Mouse (Mus musculus) neural tube, embryonic 11.5 days (tissue): ENCODE measurements at regions not wholly inside any gene's neighbourhood (a gene's known extent, or its start where the extent isn't known, plus 50 kb on each side); places are given as distances from the start of the nearest gene placed in this dataset.

Experiments used
- ATAC-seq: fragments of 200-750 bp; cut with Nextera tagmentation; 2 replicates; pipeline ENCODE4 v1.8.0; 2017; ENCODE audit warnings: moderate number of reproducible peaks, mild to moderate bottlenecking, moderate TSS enrichment, moderate library complexity; ENCODE audit not compliant: insufficient read depth, low FRiP score, low TSS enrichment
- DNase-seq: peaks from one replicate; pipeline ENCODE4 v3.0.0-alpha.2; 2015; ENCODE audit warnings: low spot score
- H3K27ac ChIP-seq: fragments of 300-500 bp; sonication (generic); 2 replicates; pipeline ENCODE4 v1.5.1; 2014; ENCODE audit warnings: low read depth, mild to moderate bottlenecking, low read length
- H3K27me3 ChIP-seq: fragments of 300-500 bp; sonication (generic); 2 replicates; pipeline ENCODE4 v1.6.1; 2014; ENCODE audit warnings: mild to moderate bottlenecking, low read length, mixed read lengths; ENCODE audit not compliant: control insufficient read depth, insufficient read depth
- H3K36me3 ChIP-seq: fragments of 300-500 bp; sonication (generic); 2 replicates; pipeline ENCODE4 v1.6.1; 2014; ENCODE audit warnings: mild to moderate bottlenecking, low read length, moderate library complexity, mixed read lengths; ENCODE audit not compliant: control insufficient read depth, insufficient read depth
- H3K4me1 ChIP-seq: fragments of 300-500 bp; sonication (generic); 2 replicates; pipeline ENCODE4 v1.6.1; 2014; ENCODE audit warnings: low read length, mixed read lengths; ENCODE audit not compliant: control insufficient read depth, insufficient read depth
- H3K4me2 ChIP-seq: fragments of 300-500 bp; sonication (generic); 2 replicates; pipeline ENCODE4 v1.6.1; 2014; ENCODE audit warnings: low read depth, mild to moderate bottlenecking, moderate library complexity
- H3K4me3 ChIP-seq: fragments of 300-500 bp; sonication (generic); 2 replicates; pipeline ENCODE4 v1.5.1; 2014; ENCODE audit warnings: low read depth, low read length
- H3K9ac ChIP-seq: fragments of 300-500 bp; sonication (generic); 2 replicates; pipeline ENCODE4 v1.6.1; 2014; ENCODE audit warnings: mild to moderate bottlenecking, low read length
- H3K9me3 ChIP-seq: fragments of 300-500 bp; sonication (generic); 2 replicates; pipeline ENCODE4 v1.6.1; 2016; ENCODE audit warnings: low read length; ENCODE audit not compliant: control insufficient read depth
- WGBS: fragments of 180-500 bp; shearing (Covaris S2); extraction: QIAGEN DNeasy Blood & Tissue Kit; methylation state at CpG from one replicate; pipeline ENCODE4 v1.1.7; 2014; 5-methylcytosine and 5-hydroxymethylcytosine counted together

DNA sequence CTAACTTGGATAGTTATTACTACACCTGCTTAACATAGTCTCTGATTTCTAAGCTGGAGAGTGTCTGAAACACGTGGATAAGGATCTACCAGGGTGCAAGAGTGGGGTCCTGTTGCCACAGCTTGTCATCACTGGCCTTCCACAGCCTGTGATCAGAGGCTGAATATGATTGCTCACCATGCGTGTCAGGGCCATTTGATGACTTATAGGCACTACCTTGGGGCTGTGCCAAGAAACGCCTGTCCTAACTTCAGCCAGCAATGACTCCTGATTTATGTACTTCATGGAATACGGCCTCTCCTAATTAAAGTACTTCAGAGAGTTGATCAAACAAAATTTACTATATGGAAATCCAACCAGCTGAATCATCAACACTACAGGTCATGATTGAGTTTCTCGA lies 480.1 kb downstream of the 1700129C05Rik start:
- Histone ChIP-seq H3K27me3 (no peaks in the 10 kb centered on the region), H3K4me1 (no peaks in the 10 kb centered on the region), H3K9ac (no peak overlapping the region), H3K27ac (no peak overlapping the region), H3K36me3 (no peaks in the 10 kb centered on the region), H3K9me3 (no peaks in the 10 kb centered on the region), H3K4me2 (no peak overlapping the region), H3K4me3 (no peak overlapping the region)
- ATAC-seq (no peak), DNase-seq (no peak)
- WGBS = 81% methylated on average over 5 of the region's 5 CpGs

DNA sequence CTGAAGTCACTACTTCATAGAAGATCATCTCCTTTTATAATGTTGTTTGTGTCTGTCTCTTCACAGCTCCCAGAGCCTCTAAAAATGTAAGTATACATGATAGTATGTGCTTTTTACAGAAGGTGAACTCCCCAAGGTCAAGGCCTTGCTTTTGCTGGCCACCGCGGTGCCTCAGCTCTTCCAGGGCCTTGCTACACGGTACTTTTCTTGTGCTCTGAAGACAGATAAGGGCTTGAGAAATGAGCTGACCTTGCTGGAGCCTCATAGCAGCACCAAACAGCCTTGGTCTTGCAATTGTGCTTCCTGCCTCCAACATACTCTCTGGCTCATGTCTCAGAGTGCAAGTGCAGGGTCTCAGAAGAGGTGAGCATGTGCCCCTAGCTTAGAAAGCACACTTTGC lies 481.3 kb downstream of the 1700129C05Rik start:
- Histone ChIP-seq H3K4me2 (no peak overlapping the region), H3K4me1 (no peaks in the 10 kb centered on the region), H3K27ac (no peak overlapping the region), H3K27me3 (no peaks in the 10 kb centered on the region), H3K4me3 (no peak overlapping the region), H3K9ac (no peak overlapping the region), H3K9me3 (no peaks in the 10 kb centered on the region), H3K36me3 (no peaks in the 10 kb centered on the region)
- 85% methylated on average over 3 of the region's 3 CpGs for WGBS
- ATAC-seq (no peak), DNase-seq (no peak)

DNA sequence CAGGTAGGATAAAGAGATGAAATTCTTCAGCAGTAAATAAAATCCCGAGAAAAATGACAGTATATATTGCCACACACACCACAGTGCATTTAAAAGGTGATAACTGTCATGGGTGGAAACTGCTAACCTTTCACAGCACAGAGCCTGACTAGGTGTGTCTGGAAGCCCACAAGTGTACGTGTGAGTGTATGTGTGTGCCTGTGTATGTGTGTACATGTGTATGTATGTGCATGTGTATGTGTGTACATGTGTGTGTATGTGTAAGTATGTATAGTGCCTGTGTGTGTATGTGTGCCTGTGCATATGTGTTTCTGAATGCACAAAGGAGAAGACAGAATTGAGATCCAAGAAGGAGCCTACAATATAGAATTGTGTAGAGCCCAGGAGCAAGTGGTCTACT lies 485.4 kb downstream of the 1700129C05Rik start:
- ATAC-seq (no peak), DNase-seq (no peak)
- Histone ChIP-seq H3K4me1 (no peaks in the 10 kb centered on the region), H3K9ac (no peak overlapping the region), H3K36me3 (no peaks in the 10 kb centered on the region), H3K27ac (no peak overlapping the region), H3K4me3 (no peak overlapping the region), H3K9me3 (no peaks in the 10 kb centered on the region), H3K4me2 (no peak overlapping the region), H3K27me3 (no peaks in the 10 kb centered on the region)
- 56% methylated on average over 2 of the region's 2 CpGs for WGBS

DNA sequence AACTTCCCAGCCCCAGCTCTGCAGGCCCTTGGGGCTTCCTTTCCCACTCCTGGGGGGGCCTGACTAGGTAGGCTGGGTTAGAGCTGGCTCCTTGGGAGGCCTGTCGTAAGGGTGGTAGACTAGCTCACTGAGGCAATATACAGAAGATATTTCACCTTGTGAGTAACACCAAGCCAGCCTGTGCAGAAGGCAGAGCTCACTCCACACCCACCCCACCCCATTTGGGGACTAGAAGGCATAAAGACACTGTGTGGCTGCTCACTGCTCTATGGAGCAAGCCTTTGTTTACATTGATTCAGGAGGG lies 485.8 kb downstream of the 1700129C05Rik start:
- Histone ChIP-seq H3K4me2 (no peak overlapping the region), H3K27ac (no peak overlapping the region), H3K9me3 (no peaks in the 10 kb centered on the region), H3K4me1 (no peaks in the 10 kb centered on the region), H3K4me3 (no peak overlapping the region), H3K9ac (no peak overlapping the region), H3K36me3 (no peaks in the 10 kb centered on the region), H3K27me3 (no peaks in the 10 kb centered on the region)
- WGBS = 4% methylated on average over 1 of the region's 1 CpGs
- DNase-seq (no peak), ATAC-seq (no peak)

DNA sequence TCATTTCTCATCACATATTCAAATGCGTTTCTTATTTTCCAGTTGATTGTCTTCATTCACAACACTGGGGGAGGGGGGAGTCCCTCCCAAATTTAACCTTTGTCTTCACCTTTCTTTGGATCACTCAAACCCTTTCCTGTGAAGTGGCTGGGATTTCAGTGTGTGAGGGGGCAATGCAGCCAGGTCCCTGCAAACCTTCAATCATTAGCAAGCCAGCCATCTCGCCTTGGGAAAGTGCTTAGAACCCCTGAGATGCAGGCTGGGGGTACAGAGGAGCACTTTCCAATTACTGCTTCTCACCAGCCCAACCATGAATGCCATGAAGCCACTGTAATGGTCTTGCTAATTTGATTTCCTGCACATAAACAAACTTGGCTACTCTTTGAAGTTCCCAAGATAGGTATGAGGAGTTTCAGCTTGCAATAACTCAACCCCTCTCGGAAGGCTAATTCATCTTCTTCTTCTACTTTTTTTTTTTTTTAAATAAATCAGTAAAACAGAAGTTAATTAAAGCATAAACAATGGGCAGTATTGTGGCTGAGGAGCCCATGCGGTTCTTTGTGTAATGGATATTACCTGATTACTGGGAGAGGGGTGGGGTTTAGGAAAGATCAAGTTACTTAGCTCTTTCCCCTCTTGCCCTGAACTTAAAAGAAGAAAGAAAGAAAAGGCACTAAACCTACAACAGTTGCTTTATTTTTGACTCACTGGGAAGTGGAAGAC lies 486.3 kb downstream of the 1700129C05Rik start:
- WGBS = 14% methylated on average over 4 of the region's 4 CpGs
- Histone ChIP-seq H3K9me3 (no peaks in the 10 kb centered on the region), H3K36me3 (no peaks in the 10 kb centered on the region), H3K27ac (no peak overlapping the region), H3K4me1 (no peaks in the 10 kb centered on the region), H3K4me3 (no peak overlapping the region), H3K9ac (no peak overlapping the region), H3K27me3 (no peaks in the 10 kb centered on the region), H3K4me2 (no peak overlapping the region)
- no peak for DNase-seq
- ATAC-seq = no peak

DNA sequence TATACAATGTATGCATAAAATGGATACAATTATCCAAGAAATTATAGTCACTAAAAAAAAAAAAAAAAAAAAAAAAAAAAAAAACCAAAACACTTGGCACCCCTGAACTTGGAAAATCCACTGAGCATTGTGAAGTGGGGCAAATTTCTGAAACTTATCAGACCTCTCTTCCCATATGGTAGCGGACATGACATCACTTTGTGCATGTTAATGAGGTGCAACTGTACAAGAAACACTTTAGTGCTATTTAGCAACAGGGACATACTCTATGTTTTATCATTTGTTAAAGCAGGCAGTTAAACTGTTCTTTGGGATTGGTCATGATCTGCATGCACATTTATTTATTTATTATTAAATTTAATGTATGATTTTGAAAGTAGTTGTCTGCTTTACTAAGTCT lies 489.7 kb downstream of the 1700129C05Rik start:
- no peak for ATAC-seq
- Histone ChIP-seq H3K4me1 (no peaks in the 10 kb centered on the region), H3K27me3 (no peaks in the 10 kb centered on the region), H3K27ac (no peak overlapping the region), H3K36me3 (no peaks in the 10 kb centered on the region), H3K9me3 (no peaks in the 10 kb centered on the region), H3K9ac (no peak overlapping the region), H3K4me3 (no peak overlapping the region), H3K4me2 (no peak overlapping the region)
- 94% methylated on average over 1 of the region's 1 CpGs for WGBS
- DNase-seq = no peak

DNA sequence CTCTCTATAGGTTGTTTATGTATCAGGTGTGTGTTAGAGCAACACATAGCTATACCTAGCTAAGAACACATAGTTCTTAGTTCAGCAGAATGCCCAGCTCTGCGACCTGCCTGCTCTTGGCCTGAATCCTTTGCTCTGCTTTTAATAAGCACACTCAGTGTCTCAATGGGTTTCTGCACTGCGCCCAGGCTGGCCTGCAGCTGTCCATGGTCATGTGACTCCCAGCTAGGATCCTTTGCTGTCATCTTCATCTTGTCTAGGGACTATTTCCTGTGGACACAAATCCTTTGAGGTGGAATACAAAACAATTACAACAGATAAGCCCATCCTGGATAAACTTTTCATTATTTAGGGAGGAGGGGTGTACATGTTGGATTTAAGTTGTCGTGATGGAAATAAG lies 490.7 kb downstream of the 1700129C05Rik start:
- H3K4me3 ChIP-seq = no peak overlapping the region
- DNase-seq (no peak), ATAC-seq (no peak)
- no peaks in the 10 kb centered on the region for H3K27me3 ChIP-seq
- H3K36me3 ChIP-seq = no peaks in the 10 kb centered on the region
- no peaks in the 10 kb centered on the region for H3K9me3 ChIP-seq
- H3K4me1 ChIP-seq = no peaks in the 10 kb centered on the region
- WGBS = 75% methylated on average over 3 of the region's 3 CpGs
- no peak overlapping the region for H3K9ac ChIP-seq
- no peak overlapping the region for H3K4me2 ChIP-seq
- H3K27ac ChIP-seq = no peak overlapping the region

DNA sequence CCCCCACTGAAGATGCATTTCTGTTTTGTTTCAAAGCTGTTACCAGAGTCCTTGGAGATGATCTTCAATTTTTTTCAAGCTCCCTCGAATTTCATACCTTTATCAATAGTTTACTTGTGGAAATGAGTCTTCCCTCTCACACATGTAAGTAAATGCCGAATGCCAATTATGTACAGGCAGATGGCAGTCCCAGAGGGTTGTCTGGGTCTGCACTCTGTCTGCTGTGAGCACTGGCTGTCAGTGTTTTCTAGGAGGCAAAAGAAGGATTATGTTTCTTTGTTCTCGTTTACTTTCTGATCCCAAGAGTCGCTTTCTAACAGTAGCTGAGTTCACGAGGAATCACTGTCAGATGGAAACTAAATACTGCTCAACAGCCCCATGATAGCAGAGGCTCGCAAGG lies 491.5 kb downstream of the 1700129C05Rik start:
- no peaks in the 10 kb centered on the region for H3K27me3 ChIP-seq
- H3K4me2 ChIP-seq = no peak overlapping the region
- H3K4me3 ChIP-seq = no peak overlapping the region
- H3K9me3 ChIP-seq = no peaks in the 10 kb centered on the region
- WGBS = 63% methylated on average over 6 of the region's 6 CpGs
- no peak for DNase-seq
- no peaks in the 10 kb centered on the region for H3K4me1 ChIP-seq
- no peaks in the 10 kb centered on the region for H3K36me3 ChIP-seq
- no peak overlapping the region for H3K27ac ChIP-seq
- no peak overlapping the region for H3K9ac ChIP-seq
- ATAC-seq = no peak

DNA sequence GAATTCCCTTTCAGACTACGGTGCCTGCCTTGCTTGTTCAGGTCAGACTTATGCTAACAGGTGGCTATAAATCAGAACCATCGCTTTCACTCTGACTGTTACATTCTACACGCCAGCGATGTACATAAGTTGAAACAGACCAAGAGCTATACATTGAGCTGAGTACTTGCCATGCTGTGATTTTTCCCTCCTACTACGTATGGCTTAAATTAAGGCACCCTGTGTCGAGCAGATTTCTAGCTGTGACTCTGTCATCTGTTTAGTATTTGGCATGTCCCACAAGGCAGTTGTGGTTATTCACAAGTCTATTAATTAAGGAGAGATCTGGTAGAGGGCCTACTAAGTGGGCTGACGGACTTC lies 504.4 kb downstream of the 1700129C05Rik start:
- no peak overlapping the region for H3K9ac ChIP-seq
- H3K9me3 ChIP-seq = no peaks in the 10 kb centered on the region
- no peaks in the 10 kb centered on the region for H3K27me3 ChIP-seq
- H3K27ac ChIP-seq = no peak overlapping the region
- no peak overlapping the region for H3K4me3 ChIP-seq
- no peak for ATAC-seq
- H3K4me1 ChIP-seq = peaks cover 5% of the 10 kb centered on the region
- no peak for DNase-seq
- no peaks in the 10 kb centered on the region for H3K36me3 ChIP-seq
- H3K4me2 ChIP-seq = no peak overlapping the region
- WGBS = 47% methylated on average over 7 of the region's 7 CpGs
